Mouse (Mus musculus): Measurements from ENCODE around the gene Rnaset2b.
"Not testable (repeated sequence)": the region's sequence is repeated elsewhere in the genome, so short reads cannot be mapped to it uniquely, and the experiment has no call there.

Gene Rnaset2b

GRCm38 (mm10) chr17:6980144-6980543 lies 9.7 kb downstream of the Rnaset2b start:
- not testable (repeated sequence) for DNase-seq (ENCODE audit: low read depth)

DNA sequence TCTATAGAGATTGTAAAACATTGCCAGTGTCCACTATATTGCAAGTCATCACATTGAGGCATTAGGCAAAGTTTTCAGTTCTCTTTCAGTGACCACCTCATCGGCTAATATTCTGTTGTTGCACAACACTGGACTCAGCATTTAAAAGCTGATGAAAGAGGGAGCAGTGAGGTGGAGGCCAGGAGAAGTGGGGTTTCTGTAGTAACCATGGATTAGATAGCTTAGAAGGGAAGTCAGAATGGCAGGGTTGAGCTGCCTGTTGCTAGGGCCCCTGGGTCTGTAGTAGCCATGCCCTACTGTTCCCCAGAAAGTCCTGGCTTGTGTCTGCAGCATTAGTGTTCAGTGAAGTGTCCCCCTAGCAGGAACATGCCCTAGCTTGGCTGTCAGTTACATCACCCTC lies 15.7 kb downstream of the Rnaset2b start:
- not testable (repeated sequence) for DNase-seq (ENCODE audit: low read depth)

GRCm38 (mm10) chr17:6995504-6995903 lies 25.1 kb downstream of the Rnaset2b start:
- DNase-seq (ENCODE audit: low read depth): not testable (repeated sequence)

DNA sequence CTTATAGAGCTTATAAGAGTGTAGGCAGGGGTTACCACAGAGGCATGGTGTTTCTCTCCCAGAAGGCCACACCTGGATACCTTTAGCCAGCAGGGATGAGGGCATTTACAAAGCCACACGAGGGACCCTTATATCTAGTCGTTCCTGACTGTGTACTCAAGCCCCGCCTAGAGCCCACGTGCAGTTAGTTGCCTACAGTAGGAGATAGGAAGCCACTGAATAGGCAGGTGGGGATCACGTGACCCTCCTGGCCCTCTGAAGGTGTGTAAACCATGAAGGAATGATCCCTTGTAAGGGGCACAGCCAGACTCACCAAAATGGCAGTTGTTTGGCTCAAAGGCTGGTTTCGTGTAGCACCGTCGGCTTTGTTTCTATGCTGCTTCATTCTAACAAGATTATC lies 26.4 kb downstream of the Rnaset2b start:
- DNase-seq (ENCODE audit: low read depth): not testable (repeated sequence)

GRCm38 (mm10) chr17:6997778-6998490 lies 27.5 kb downstream of the Rnaset2b start:
- not testable (repeated sequence) for DNase-seq (ENCODE audit: low read depth)

DNA sequence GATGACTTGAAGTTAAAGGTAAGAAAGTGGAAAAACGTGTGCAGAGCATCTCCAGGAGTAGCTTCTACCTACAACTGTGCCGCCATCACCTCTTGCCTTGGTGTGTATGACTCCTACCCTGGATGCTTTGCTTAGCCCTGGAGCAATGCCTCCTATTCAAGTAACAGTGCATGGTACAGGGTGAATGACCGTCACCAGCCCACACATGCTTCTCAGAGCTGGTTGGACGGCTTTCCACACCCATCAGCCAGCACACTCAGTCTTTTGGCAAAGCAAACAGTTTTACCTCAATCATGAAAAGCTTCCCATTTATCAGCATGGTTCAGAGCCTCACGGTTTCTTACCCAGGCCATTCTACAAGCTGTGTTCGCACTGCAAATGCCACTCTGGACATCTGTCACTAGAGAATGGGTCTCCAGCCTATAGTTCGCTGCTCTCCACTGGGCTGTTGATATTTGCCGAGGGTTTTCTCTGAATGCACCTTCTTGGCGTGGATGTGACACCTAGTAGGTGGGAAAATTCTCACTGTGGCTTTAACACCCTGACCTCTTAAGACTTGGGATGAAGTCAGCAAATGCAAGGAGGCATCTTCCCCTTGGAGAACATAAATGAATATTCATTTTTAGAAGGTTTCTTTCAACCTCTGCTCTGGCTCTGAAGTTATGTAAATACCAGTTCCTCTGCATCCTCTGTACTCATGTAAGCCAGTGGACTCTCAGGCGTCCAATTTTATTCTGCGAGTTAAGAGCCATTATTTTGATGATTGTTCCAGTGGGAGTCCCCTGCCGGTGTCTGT lies 31.6 kb downstream of the Rnaset2b start:
- DNase-seq (ENCODE audit: low read depth): not testable (repeated sequence)

DNA sequence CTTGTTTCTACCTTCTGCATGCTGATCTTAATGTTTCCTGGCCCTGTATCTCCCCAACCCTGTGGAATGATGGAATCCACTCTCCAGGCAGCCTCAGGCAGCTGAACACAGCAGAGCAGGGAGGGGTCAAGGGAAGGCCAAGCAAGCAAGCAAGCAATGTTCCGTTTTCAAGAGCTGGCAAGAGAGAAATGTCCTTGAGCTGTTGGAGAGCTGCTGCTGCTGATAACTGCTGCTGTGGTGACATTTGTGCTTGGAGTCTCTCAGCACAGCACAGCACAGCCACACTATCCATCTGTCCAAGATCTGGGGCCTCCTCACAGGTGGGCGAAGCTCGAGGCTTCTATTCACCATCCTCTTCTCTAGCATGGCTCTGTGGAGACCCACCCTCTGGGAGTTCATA lies 33.0 kb downstream of the Rnaset2b start:
- not testable (repeated sequence) for DNase-seq (ENCODE audit: low read depth)

GRCm38 (mm10) chr17:7005646-7006045 lies 35.2 kb downstream of the Rnaset2b start:
- not testable (repeated sequence) for DNase-seq (ENCODE audit: low read depth)

- DNase-seq (ENCODE audit: low read depth): not testable (repeated sequence)
These were observed 38.5 kb downstream of the Rnaset2b start for GRCm38 (mm10) chr17:7008885-7009284.

DNA sequence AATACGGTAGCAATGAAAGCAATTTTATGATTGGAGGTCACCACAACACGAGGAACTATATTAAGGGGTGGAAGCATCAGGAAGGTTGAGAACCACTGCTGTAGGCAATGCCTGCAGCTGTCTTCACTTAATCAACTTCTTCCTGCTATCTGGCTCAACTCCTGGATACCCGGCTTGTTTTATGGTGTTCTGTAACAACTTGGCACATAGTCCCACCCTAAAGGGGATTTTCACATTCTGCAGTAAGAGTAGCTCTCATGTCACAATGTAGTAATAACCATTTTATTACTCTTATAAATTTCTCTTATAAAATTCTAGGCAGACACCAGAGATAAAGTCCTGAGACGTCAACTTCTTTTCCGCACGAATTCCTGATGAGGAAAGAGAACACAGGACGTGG lies 39.0 kb downstream of the Rnaset2b start:
- not testable (repeated sequence) for DNase-seq (ENCODE audit: low read depth)

DNA sequence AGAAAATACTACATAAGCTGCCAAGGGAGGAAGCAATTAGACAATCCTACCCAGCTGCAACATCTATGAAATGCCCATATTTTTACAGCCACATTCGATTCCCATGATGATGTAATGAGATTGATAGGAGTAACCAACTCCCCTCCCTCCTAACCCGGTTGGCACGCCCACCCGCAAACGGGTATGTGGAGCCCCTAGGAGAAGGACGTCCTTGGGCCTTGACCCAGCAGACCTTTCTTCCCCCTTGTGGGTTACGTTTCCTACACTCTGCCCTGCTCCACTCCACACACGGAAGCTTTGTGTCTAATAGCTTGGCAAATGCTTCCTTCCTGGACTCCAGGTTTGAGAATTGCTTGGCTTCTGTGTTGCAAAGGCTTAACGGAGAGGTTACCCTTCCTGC lies 39.5 kb downstream of the Rnaset2b start:
- not testable (repeated sequence) for DNase-seq (ENCODE audit: low read depth)

DNA sequence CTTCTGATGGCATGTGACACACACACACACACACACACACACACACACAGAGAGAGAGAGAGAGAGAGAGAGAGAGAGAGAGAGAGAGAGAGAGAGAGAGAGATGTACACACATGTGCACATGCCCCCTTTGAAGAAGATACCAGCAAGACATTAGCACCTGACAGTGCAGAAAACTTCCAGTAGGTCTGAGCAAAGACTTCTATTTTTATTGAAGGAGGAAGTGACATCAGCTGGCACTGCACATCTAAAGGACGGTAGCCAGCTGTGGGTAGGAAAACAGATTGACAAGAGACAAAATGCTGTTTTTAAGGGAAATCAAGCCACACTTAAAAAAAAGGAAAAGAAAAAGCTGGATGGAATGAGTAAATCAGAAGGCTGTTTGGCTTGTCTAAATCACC lies 43.8 kb downstream of the Rnaset2b start:
- not testable (repeated sequence) for DNase-seq (ENCODE audit: low read depth)

DNA sequence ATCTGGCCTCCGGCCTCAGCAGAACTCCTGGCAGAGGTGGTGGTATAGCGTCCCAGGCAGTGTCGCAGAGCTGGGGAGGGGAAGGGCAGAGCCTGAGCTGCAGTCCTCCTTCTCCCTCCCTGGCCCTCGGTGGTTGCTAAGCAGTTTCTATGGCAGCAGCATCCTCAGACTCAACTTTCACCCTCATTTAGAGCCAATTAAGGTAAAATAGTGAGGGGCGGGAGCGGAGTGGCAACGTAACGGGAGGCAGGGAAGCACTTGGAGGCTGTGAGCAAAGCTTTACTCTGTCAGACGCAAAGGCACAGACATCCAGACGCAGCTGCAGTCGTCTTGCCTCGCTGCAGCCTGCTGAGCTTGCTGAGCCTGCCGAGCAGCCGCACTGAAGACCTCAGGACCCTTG lies 54.8 kb downstream of the Rnaset2b start, which contains the start of gene Gm1604a:
TSS of gene Gm1604a (plus strand) at position 312 of the 400 bp plus-strand sequence.
- DNase-seq (ENCODE audit: low read depth): not testable (repeated sequence)

DNA sequence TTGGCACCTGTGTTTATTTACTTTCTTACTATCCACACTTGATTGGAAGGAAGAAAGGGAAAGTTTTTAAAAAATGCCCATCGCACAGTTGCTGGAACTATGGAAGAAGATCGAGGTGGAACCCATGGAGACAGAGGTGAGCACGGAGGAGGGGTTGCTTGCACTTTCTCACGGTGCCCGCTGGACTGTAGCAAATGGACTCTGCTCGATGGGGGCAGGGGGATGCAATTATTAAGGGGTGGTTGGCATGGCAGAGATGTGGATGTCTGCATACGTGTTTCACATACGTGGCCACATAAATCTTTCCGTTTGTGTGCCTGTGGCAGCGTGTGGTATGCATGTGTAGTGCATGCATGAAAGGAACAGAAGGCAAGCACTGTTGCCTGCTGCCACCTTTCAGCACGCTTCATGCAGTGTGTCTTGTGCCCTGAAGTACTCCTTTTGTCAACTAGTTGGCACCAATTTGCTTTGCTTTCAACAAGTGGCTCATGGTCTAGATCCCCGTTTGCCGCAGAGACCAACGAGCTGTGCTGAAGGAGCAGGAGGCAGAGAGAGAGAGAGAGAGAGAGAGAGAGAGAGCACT lies 55.4 kb downstream of the Rnaset2b start:
- not testable (repeated sequence) for DNase-seq (ENCODE audit: low read depth)

- not testable (repeated sequence) for DNase-seq (ENCODE audit: low read depth)
These were observed 59.8 kb downstream of the Rnaset2b start for GRCm38 (mm10) chr17:7030204-7030603.

DNA sequence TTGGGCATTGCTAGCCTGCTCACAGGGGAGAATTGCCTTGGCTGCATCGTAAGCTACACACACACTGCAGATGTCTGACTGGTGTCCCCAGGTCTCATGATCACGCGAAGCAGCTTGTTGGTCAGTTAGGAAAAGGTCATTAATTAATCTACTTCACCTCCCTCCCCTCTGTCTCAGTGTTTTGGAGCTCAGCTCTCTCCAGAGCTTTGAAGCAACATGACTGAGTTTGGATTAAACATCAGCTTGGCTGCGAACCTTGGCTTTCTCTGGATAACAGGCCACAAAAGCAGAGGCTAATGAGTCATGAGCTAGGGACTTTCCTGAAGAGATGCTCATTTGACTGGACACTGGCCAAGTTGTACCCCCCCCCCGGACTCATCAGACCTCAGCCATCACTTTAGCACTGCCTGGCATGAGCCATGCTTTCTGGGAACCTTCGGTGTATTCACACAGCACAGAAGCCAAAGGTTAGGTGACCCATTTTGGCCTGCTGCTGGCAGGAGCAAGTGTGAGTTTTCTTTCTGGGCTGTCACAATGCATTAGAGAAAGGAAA lies 60.3 kb downstream of the Rnaset2b start:
- DNase-seq (ENCODE audit: low read depth): not testable (repeated sequence)

GRCm38 (mm10) chr17:7033192-7034166 lies 63.0 kb downstream of the Rnaset2b start:
- not testable (repeated sequence) for DNase-seq (ENCODE audit: low read depth)
